Mouse (Mus musculus): ENCODE data around the gene Magi1. TPM values are rescaled to one million over a fixed set of nuclear protein-coding genes. Genes with fewer than 3 reads are reported as not detected.

The Magi1 gene
- polyA plus RNA-seq, 1 experiment from 2014 or later = 25.4 TPM

- no peaks in the 10 kb centered on the region for H3K27me3 ChIP-seq (replicated peaks)
- no peak overlapping the region for H3K27ac ChIP-seq
Measured at GRCm38 (mm10) chr6:94164753-94165536, 118.8 kb downstream of the Magi1 start.

GRCm38 (mm10) chr6:94163325-94163995 is 120.3 kb downstream of the Magi1 start:
- Histone ChIP-seq H3K27me3 (replicated peaks) (no peaks in the 10 kb centered on the region), H3K27ac (no peak overlapping the region), H3K4me3 (no peak overlapping the region), H3K9ac (no peak overlapping the region), H3K4me1 (peaks cover 16% of the 10 kb centered on the region), H3K9me3 (no peaks in the 10 kb centered on the region), H3K4me2 (replicated peaks) (peak overlapping the region; percentile 14), H3K36me3 (no peaks in the 10 kb centered on the region)
- 40% methylated on average over 9 of the region's 9 CpGs for WGBS
- ATAC-seq (ENCODE audit: low FRiP score, low read depth) = no peak

More at GRCm38 (mm10) chr6:94164753-94165536, 118.8 kb downstream of the Magi1 start:
- Histone ChIP-seq H3K4me1 (peaks cover 16% of the 10 kb centered on the region), H3K4me3 (no peak overlapping the region), H3K36me3 (no peaks in the 10 kb centered on the region), H3K4me2 (replicated peaks) (no peak overlapping the region), H3K9me3 (no peaks in the 10 kb centered on the region), H3K9ac (no peak overlapping the region)
- no peak for ATAC-seq (ENCODE audit: low FRiP score, low read depth)
- 86% methylated on average over 9 of the region's 9 CpGs for WGBS

- H3K9ac ChIP-seq = no peak overlapping the region
- no peaks in the 10 kb centered on the region for H3K9me3 ChIP-seq
- 55% methylated on average over 8 of the region's 8 CpGs for WGBS
- H3K4me2 ChIP-seq (replicated peaks) = peak overlapping the region; percentile 14
- H3K27ac ChIP-seq = no peak overlapping the region
- H3K27me3 ChIP-seq (replicated peaks) = no peaks in the 10 kb centered on the region
- no peaks in the 10 kb centered on the region for H3K36me3 ChIP-seq
- H3K4me3 ChIP-seq = no peak overlapping the region
- ATAC-seq (ENCODE audit: low FRiP score, low read depth) = no peak
- H3K4me1 ChIP-seq = peaks cover 16% of the 10 kb centered on the region
Measured at GRCm38 (mm10) chr6:94162918-94163317, 120.8 kb downstream of the Magi1 start.

- Histone ChIP-seq H3K4me3 (no peak overlapping the region), H3K4me1 (peaks cover 16% of the 10 kb centered on the region), H3K27ac (no peak overlapping the region), H3K27me3 (replicated peaks) (no peaks in the 10 kb centered on the region), H3K4me2 (replicated peaks) (no peak overlapping the region), H3K9me3 (no peaks in the 10 kb centered on the region), H3K9ac (no peak overlapping the region), H3K36me3 (no peaks in the 10 kb centered on the region)
- ATAC-seq (ENCODE audit: low FRiP score, low read depth) = no peak
- 88% methylated on average over 2 of the region's 2 CpGs for WGBS
Measured at GRCm38 (mm10) chr6:94159256-94159655, 124.5 kb downstream of the Magi1 start.

- WGBS = 91% methylated on average over 3 of the region's 3 CpGs
- Histone ChIP-seq H3K9ac (no peak overlapping the region), H3K4me2 (replicated peaks) (no peak overlapping the region), H3K27ac (no peak overlapping the region), H3K4me1 (peaks cover 9% of the 10 kb centered on the region), H3K36me3 (no peaks in the 10 kb centered on the region), H3K27me3 (replicated peaks) (no peaks in the 10 kb centered on the region), H3K9me3 (no peaks in the 10 kb centered on the region), H3K4me3 (no peak overlapping the region)
- ATAC-seq (ENCODE audit: low FRiP score, low read depth) = no peak
Measured at GRCm38 (mm10) chr6:94158119-94158848, 125.4 kb downstream of the Magi1 start.

- 63% methylated on average over 4 of the region's 4 CpGs for WGBS
- no peak overlapping the region for H3K9ac ChIP-seq
- ATAC-seq (ENCODE audit: low FRiP score, low read depth) = no peak
- H3K4me1 ChIP-seq = no peaks in the 10 kb centered on the region
- H3K27me3 ChIP-seq (replicated peaks) = no peaks in the 10 kb centered on the region
- H3K9me3 ChIP-seq = no peaks in the 10 kb centered on the region
- no peak overlapping the region for H3K27ac ChIP-seq
- H3K4me3 ChIP-seq = no peak overlapping the region
- H3K4me2 ChIP-seq (replicated peaks) = no peak overlapping the region
- no peaks in the 10 kb centered on the region for H3K36me3 ChIP-seq
Measured at GRCm38 (mm10) chr6:94155996-94156395, 127.7 kb downstream of the Magi1 start.

GRCm38 (mm10) chr6:94154854-94155601 is 128.7 kb downstream of the Magi1 start:
- Histone ChIP-seq H3K27ac (no peak overlapping the region), H3K4me3 (no peak overlapping the region), H3K36me3 (no peaks in the 10 kb centered on the region), H3K9ac (no peak overlapping the region), H3K9me3 (no peaks in the 10 kb centered on the region), H3K4me2 (replicated peaks) (no peak overlapping the region), H3K27me3 (replicated peaks) (no peaks in the 10 kb centered on the region), H3K4me1 (no peaks in the 10 kb centered on the region)
- ATAC-seq (ENCODE audit: low FRiP score, low read depth) = no peak
- WGBS = 82% methylated on average over 3 of the region's 3 CpGs

- H3K27ac ChIP-seq = no peak overlapping the region
- ATAC-seq (ENCODE audit: low FRiP score, low read depth) = no peak
- no peak overlapping the region for H3K9ac ChIP-seq
- H3K4me1 ChIP-seq = no peaks in the 10 kb centered on the region
- no peak overlapping the region for H3K4me3 ChIP-seq
- H3K36me3 ChIP-seq = no peaks in the 10 kb centered on the region
- H3K27me3 ChIP-seq (replicated peaks) = no peaks in the 10 kb centered on the region
- no peaks in the 10 kb centered on the region for H3K9me3 ChIP-seq
- H3K4me2 ChIP-seq (replicated peaks) = no peak overlapping the region
- 77% methylated on average over 9 of the region's 9 CpGs for WGBS
Measured at GRCm38 (mm10) chr6:94152881-94153280, 130.8 kb downstream of the Magi1 start.

- Histone ChIP-seq H3K9ac (no peak overlapping the region), H3K36me3 (no peaks in the 10 kb centered on the region), H3K27me3 (replicated peaks) (no peaks in the 10 kb centered on the region), H3K4me2 (replicated peaks) (no peak overlapping the region), H3K27ac (no peak overlapping the region), H3K4me3 (no peak overlapping the region), H3K9me3 (no peaks in the 10 kb centered on the region), H3K4me1 (peaks cover 5% of the 10 kb centered on the region; the same call in 1 of the 2 replicates)
- WGBS = 42% methylated on average over 4 of the region's 4 CpGs
- ATAC-seq (ENCODE audit: low FRiP score, low read depth) = no peak
Measured at GRCm38 (mm10) chr6:94150876-94151275, 132.8 kb downstream of the Magi1 start.

GRCm38 (mm10) chr6:94149800-94150199 is 133.9 kb downstream of the Magi1 start:
- Histone ChIP-seq H3K27me3 (replicated peaks) (no peaks in the 10 kb centered on the region), H3K4me2 (replicated peaks) (no peak overlapping the region), H3K4me1 (peaks cover 5% of the 10 kb centered on the region; the same call in 1 of the 2 replicates), H3K36me3 (no peaks in the 10 kb centered on the region), H3K9ac (no peak overlapping the region), H3K4me3 (no peak overlapping the region), H3K27ac (no peak overlapping the region), H3K9me3 (no peaks in the 10 kb centered on the region)
- WGBS = 64% methylated on average over 2 of the region's 2 CpGs
- ATAC-seq (ENCODE audit: low FRiP score, low read depth) = no peak

- no peak overlapping the region for H3K4me2 ChIP-seq (replicated peaks)
- H3K36me3 ChIP-seq = no peaks in the 10 kb centered on the region
- no peak overlapping the region for H3K4me3 ChIP-seq
- H3K27me3 ChIP-seq (replicated peaks) = no peaks in the 10 kb centered on the region
- H3K4me1 ChIP-seq = peaks cover 5% of the 10 kb centered on the region; the same call in 1 of the 2 replicates
- H3K9ac ChIP-seq = no peak overlapping the region
- ATAC-seq (ENCODE audit: low FRiP score, low read depth) = no peak
- WGBS = 82% methylated on average over 1 of the region's 1 CpGs
- H3K9me3 ChIP-seq = no peaks in the 10 kb centered on the region
- no peak overlapping the region for H3K27ac ChIP-seq
Measured at GRCm38 (mm10) chr6:94146206-94146493, 137.6 kb downstream of the Magi1 start.

All from neural tube, embryonic 12.5 days (tissue).